Mouse (Mus musculus) liver, embryonic 12.5 days (tissue): ENCODE data around the gene Olfr1501. TPM values are rescaled to one million over a fixed set of nuclear protein-coding genes. Genes with fewer than 3 reads are reported as not detected.
"Not testable (repeated sequence)": the region's sequence is repeated elsewhere in the genome, so short reads cannot be mapped to it uniquely, and the experiment has no call there.

Experiments used
- ATAC-seq: fragments of 200-750 bp; cut with Nextera tagmentation; 2 replicates; pipeline ENCODE4 v1.8.0; 2017; ENCODE audit warnings: moderate number of reproducible peaks, mild to moderate bottlenecking, moderate library complexity
- H3K27ac ChIP-seq: fragments of 300-500 bp; sonication (generic); 2 replicates; pipeline ENCODE4 v1.5.1; 2016; ENCODE audit warnings: mild to moderate bottlenecking
- H3K27me3 ChIP-seq: fragments of 300-500 bp; sonication (generic); replicated peaks from 2 replicates; pipeline ENCODE4 v1.6.1; 2016; ENCODE audit warnings: mild to moderate bottlenecking, moderate library complexity
- H3K36me3 ChIP-seq: fragments of 300-500 bp; sonication (generic); 2 replicates; pipeline ENCODE4 v1.6.1; 2016; ENCODE audit warnings: mild to moderate bottlenecking, moderate library complexity
- H3K4me1 ChIP-seq: fragments of 300-500 bp; sonication (generic); 2 replicates; pipeline ENCODE4 v1.6.1; 2016
- H3K4me2 ChIP-seq: fragments of 300-500 bp; sonication (generic); 2 replicates; pipeline ENCODE4 v1.6.1; 2016; ENCODE audit warnings: mild to moderate bottlenecking, moderate library complexity
- H3K4me3 ChIP-seq: fragments of 300-500 bp; sonication (generic); 2 replicates; pipeline ENCODE4 v1.5.1; 2016; ENCODE audit warnings: mild to moderate bottlenecking, moderate library complexity
- H3K9ac ChIP-seq: fragments of 300-500 bp; sonication (generic); 2 replicates; pipeline ENCODE4 v1.6.1; 2016; ENCODE audit warnings: mild to moderate bottlenecking, moderate library complexity
- H3K9me3 ChIP-seq: fragments of 300-500 bp; sonication (generic); replicated peaks from 2 replicates; pipeline ENCODE4 v1.6.1; 2016; ENCODE audit warnings: mild to moderate bottlenecking, moderate library complexity
- WGBS: fragments of 180-500 bp; shearing (Covaris S2); methylation state at CpG from one replicate; pipeline ENCODE4 v1.1.7; 2016; ENCODE audit not compliant: insufficient replicate concordance; 5-methylcytosine and 5-hydroxymethylcytosine counted together
- polyA plus RNA-seq: library from polyadenylated mRNA; unstranded; fragments of >200 nt; fragmentation: Nextera tagmentation; extraction: Ambion mirVana; gene quantifications from 2 replicates; pipeline ENCODE4 v1.2.1, GENCODE M21; 2016

The Olfr1501 gene
- not detected in 2 replicates for polyA plus RNA-seq

DNA sequence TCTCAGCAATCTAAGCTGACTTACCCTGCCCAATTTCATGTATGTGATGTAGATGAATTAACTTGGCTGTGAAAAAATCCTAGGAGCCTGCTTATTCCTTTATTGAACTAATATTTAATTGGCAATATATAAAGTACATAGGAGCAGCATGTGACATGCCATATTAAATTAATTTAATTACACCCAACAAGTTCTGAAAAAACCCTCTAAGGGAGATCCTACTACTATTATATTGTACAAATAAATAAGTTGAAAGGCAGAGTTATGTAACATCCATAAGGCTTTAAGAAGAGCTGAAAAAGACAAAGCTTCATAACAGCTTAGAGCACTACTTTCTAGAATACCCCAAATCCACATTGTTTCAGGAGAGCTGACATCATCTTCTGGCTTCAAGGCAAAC lies at the start of gene Olfr1501:
TSS of gene Olfr1501 (minus strand) at position 101 of the 400 bp plus-strand sequence.
- H3K27ac ChIP-seq, H3K4me3 ChIP-seq, H3K4me1 ChIP-seq, H3K36me3 ChIP-seq, H3K9ac ChIP-seq, H3K4me2 ChIP-seq, H3K27me3 ChIP-seq, H3K9me3 ChIP-seq, ATAC-seq: not testable (repeated sequence)

DNA sequence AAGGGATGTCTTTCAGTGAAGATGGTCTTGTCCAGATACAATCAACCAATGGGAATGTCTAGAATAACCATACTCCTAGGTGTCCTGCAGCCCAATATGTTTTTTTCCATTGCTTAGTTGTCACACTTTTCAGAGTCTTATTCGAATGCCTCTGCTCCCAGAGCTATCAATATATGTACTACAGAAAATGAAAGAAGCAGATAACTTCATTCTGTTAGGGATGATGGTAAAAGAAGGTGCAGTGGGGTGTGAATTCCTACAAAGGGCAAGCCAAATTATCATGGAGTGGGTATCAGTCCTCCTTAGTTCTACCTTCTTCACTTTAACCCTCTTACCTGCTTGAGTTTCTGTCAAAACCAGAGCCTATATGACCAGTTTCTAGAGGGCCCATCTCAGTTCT lies 47.3 kb upstream of the Olfr1501 start, which contains the start of gene Olfr1504:
TSS of gene Olfr1504 (minus strand) at position 101 of the 400 bp plus-strand sequence.
- WGBS: 41% methylated on average over 1 of the region's 1 CpGs
- H3K4me1 ChIP-seq: no peaks in the 10 kb centered on the region
- no peak within 1 kb of the TSS for H3K27ac ChIP-seq
- H3K27me3 ChIP-seq: no peaks in the 10 kb centered on the region
- ATAC-seq: no peak
- no peak within 1 kb of the TSS for H3K4me2 ChIP-seq
- H3K9me3 ChIP-seq: no peaks in the 10 kb centered on the region
- no peak within 1 kb of the TSS for H3K9ac ChIP-seq
- H3K4me3 ChIP-seq: no peak within 1 kb of the TSS
- no peaks in the 10 kb centered on the region for H3K36me3 ChIP-seq

DNA sequence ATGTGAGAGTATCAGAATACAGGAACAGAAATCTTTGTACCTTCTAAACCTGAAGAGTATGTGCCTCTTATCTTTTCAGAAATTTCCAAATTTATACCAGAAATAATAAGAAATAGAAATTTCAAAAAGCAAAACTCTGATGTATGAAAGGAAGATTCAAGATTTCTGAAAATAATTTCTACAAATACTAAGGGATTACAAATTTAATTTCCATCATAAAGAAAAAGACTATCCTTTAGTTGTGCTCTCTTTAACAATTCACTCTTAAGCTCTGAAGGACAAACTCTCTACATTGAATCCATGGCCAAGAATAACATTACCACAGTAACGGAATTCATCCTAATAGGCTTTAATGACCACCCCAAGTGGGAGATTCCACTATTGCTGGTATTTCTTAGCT lies 11.0 kb upstream of the Olfr1501 start, which contains the start of gene Olfr1502:
TSS of gene Olfr1502 (plus strand) at position 301 of the 400 bp plus-strand sequence.
- H3K4me2 ChIP-seq: no peak within 1 kb of the TSS
- no peak within 1 kb of the TSS for H3K27ac ChIP-seq
- no peak for ATAC-seq
- no peaks in the 10 kb centered on the region for H3K27me3 ChIP-seq
- H3K9ac ChIP-seq: no peak within 1 kb of the TSS
- H3K36me3 ChIP-seq: no peaks in the 10 kb centered on the region
- WGBS: 63% methylated on average over 1 of the region's 1 CpGs
- no peaks in the 10 kb centered on the region for H3K4me1 ChIP-seq
- H3K4me3 ChIP-seq: no peak within 1 kb of the TSS
- H3K9me3 ChIP-seq: no peaks in the 10 kb centered on the region

DNA sequence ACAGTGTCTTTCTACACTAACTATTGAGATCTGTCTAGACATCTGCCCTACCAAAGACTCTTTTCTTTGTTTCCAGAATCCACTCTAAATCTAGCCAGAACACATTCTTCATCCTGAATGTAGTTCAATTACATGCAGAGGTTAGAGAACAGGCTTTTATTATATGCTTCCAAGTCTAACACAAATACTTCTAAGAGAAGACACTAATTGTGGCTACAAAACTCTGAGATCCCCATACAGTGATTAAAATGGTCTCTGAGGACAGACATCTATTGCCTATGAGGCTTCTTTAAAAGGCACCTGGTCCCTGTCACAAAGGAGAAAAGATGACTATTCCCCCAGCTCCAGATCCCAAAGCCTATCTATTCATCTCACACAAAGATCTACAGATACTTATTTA lies 20.1 kb downstream of the Olfr1501 start, which contains the start of gene Olfr1500:
TSS of gene Olfr1500 (minus strand) at position 101 of the 400 bp plus-strand sequence.
- Histone ChIP-seq H3K4me1 (no peaks in the 10 kb centered on the region), H3K27me3 (no peaks in the 10 kb centered on the region), H3K9ac (no peak within 1 kb of the TSS), H3K4me3 (no peak within 1 kb of the TSS), H3K27ac (no peak within 1 kb of the TSS), H3K4me2 (no peak within 1 kb of the TSS), H3K9me3 (no peaks in the 10 kb centered on the region), H3K36me3 (no peaks in the 10 kb centered on the region)
- no peak for ATAC-seq

DNA sequence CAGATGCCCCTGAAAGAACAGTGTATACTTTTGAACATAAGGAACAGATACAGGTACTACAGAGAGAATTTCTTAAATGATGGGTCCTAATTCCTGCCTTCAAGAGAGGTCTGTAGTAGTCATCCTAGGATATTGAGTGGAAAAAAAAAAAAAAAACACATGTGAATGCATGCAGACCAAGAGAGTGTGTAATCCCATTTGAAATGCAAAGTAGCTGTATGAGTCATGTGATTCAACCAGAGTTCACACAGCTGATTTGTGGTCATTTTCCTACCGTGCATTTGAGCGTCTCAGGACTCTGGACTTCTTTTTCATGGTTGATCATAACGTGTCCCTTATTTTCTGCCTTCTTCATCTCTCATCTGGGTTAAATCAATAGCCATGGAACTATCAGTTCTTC lies 22.0 kb downstream of the Olfr1501 start:
- no peaks in the 10 kb centered on the region for H3K9me3 ChIP-seq
- no peaks in the 10 kb centered on the region for H3K4me1 ChIP-seq
- H3K9ac ChIP-seq: no peak overlapping the region
- no peak overlapping the region for H3K4me3 ChIP-seq
- H3K27ac ChIP-seq: no peak overlapping the region
- no peaks in the 10 kb centered on the region for H3K36me3 ChIP-seq
- no peak overlapping the region for H3K4me2 ChIP-seq
- no peak for ATAC-seq
- no peaks in the 10 kb centered on the region for H3K27me3 ChIP-seq
- WGBS: 62% methylated on average over 3 of the region's 3 CpGs

DNA sequence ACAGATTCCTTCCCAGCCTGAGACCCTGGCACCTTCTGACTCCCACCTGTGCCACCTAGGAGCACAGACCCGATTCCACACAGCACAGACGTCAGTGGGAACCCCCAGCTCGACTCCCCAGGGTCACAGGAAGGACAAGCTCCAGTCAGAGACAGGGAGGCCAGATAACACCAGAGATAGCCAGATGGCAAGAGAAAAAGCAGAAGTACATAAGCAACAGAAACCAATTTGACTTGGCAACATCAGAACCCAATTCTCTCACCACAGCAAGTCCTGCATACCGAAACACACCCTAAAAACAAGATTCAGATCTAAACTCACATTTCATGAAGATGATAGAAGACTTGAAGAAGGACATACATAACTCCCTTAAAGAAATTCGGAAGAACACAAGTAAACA lies 29.6 kb downstream of the Olfr1501 start:
- ATAC-seq: no peak

DNA sequence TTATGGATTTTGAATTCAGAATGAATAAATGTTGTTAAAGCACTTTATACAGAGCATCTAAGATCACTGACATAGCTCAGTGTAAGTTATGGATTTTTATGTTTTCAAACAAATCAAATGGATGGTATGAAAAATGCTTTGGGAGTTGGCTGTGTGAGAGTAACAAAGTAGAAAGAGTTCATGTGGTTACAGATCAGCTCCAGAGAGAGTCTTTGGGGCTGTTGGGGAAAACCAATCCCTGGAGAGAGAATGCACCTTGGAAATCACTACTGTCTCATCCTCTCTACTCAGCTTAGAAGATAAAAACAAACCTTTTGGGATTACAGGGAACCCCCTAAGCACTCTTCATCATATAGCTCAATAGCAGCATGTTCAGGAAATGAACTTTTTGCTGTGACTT lies 31.1 kb downstream of the Olfr1501 start, which contains the start of gene Olfr1499:
TSS of gene Olfr1499 (minus strand) at position 101 of the 400 bp plus-strand sequence.
- no peaks in the 10 kb centered on the region for H3K9me3 ChIP-seq
- no peak for ATAC-seq
- no peaks in the 10 kb centered on the region for H3K27me3 ChIP-seq
- H3K4me2 ChIP-seq: no peak within 1 kb of the TSS
- H3K4me1 ChIP-seq: no peaks in the 10 kb centered on the region
- no peak within 1 kb of the TSS for H3K4me3 ChIP-seq
- H3K27ac ChIP-seq: no peak within 1 kb of the TSS
- no peak within 1 kb of the TSS for H3K9ac ChIP-seq
- H3K36me3 ChIP-seq: no peaks in the 10 kb centered on the region

More for the DNA sequence above, 29.6 kb downstream of the Olfr1501 start:
- H3K9ac ChIP-seq: no peak overlapping the region
- 23% methylated on average over 5 of the region's 5 CpGs for WGBS
- H3K27me3 ChIP-seq: no peaks in the 10 kb centered on the region
- H3K36me3 ChIP-seq: no peaks in the 10 kb centered on the region
- H3K9me3 ChIP-seq: no peaks in the 10 kb centered on the region
- H3K4me2 ChIP-seq: no peak overlapping the region
- no peaks in the 10 kb centered on the region for H3K4me1 ChIP-seq
- no peak overlapping the region for H3K27ac ChIP-seq
- H3K4me3 ChIP-seq: no peak overlapping the region

DNA sequence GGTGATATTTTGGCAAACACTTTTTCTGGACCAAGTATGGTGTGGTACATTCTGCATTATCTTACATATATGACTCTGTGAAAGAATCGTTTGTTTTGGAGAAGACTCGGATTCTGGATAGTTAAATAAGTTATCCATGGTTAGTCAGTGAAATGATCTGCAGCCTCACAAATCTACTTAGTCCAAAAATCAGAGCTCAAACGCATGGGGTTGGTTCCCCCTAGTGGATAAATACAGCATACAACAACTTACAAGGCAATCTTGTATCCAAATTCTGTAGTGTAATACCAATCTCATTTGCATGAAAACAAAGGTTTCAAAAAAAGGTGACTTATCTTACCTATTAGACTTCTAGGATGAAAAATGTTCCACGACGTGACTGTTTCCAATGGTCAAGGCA lies 31.7 kb downstream of the Olfr1501 start:
- H3K4me1 ChIP-seq: no peaks in the 10 kb centered on the region
- H3K27ac ChIP-seq: no peak overlapping the region
- no peak overlapping the region for H3K4me2 ChIP-seq
- H3K4me3 ChIP-seq: no peak overlapping the region
- H3K9me3 ChIP-seq: no peaks in the 10 kb centered on the region
- WGBS: 22% methylated on average over 5 of the region's 5 CpGs
- no peaks in the 10 kb centered on the region for H3K27me3 ChIP-seq
- no peak overlapping the region for H3K9ac ChIP-seq
- H3K36me3 ChIP-seq: no peaks in the 10 kb centered on the region
- no peak for ATAC-seq

DNA sequence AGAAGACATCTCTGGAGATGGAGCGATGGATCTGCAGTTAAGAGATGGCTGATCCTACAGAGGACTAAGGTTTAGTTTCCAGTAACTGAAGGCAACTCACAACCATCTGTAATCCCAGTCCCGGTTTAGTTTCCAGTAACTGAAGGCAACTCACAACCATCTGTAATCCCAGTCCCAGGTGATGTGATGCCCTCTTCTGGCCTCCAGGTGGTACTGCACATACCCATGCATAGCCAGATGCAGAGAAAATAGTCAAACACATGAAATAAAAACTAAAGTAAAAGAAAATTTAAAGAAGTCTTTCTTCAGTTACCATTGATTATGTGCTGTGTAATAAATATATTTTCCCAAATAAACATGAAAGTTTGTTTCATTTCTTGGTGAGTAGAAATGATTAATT lies 37.7 kb downstream of the Olfr1501 start:
- Histone ChIP-seq H3K4me2 (no peak overlapping the region), H3K9ac (no peak overlapping the region), H3K27me3 (no peaks in the 10 kb centered on the region), H3K36me3 (no peaks in the 10 kb centered on the region), H3K27ac (no peak overlapping the region), H3K4me1 (no peaks in the 10 kb centered on the region), H3K4me3 (no peak overlapping the region), H3K9me3 (no peaks in the 10 kb centered on the region)
- 43% methylated on average over 2 of the region's 2 CpGs for WGBS
- ATAC-seq: no peak

DNA sequence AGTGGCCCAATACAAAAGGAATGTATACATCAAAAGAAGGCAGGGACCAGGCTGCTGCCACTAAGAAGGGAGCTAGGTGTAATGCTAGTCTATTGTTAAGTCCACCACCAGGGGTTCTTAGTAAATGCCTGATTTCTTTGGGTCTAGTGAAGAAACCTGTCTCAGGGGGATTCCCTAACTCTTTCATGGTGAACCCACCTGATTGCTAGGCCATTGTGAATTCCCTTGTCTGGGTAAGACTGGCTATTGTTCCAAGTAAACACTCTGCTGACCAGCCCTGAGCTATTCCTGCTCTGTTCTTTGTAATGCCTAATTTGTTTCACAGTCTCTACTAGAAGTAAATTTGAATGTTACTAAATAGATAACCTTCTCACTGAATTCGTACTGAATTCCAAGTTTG lies 45.0 kb downstream of the Olfr1501 start:
- not testable (repeated sequence) for H3K4me1 ChIP-seq, H3K9ac ChIP-seq, H3K9me3 ChIP-seq, H3K4me2 ChIP-seq, H3K27ac ChIP-seq, ATAC-seq, H3K27me3 ChIP-seq, H3K4me3 ChIP-seq, H3K36me3 ChIP-seq
- WGBS: 34% methylated on average over 1 of the region's 1 CpGs

DNA sequence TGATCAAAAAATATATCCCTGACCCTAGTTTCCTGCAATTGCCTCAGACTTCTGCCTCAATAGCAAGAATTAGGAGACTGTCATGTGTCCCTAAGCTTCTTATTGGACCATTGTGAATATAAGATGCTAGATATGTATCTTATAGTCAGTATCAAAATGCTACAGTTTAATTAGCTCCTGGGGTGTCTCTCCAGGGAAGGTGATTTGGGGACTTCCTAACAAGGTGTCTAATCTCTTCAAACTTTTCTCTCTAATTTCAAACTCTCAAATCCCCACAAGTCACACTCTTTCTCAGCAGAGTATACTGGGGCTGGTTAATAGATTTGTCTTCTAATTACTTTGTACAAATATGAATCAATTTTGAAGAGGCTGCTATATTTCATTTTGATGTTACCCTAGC lies 52.4 kb downstream of the Olfr1501 start, which contains the start of gene Olfr1497:
TSS of gene Olfr1497 (minus strand) at position 101 of the 400 bp plus-strand sequence.
- H3K9ac ChIP-seq: no peak within 1 kb of the TSS
- no peaks in the 10 kb centered on the region for H3K27me3 ChIP-seq
- H3K36me3 ChIP-seq: no peaks in the 10 kb centered on the region
- no peaks in the 10 kb centered on the region for H3K4me1 ChIP-seq
- H3K4me2 ChIP-seq: no peak within 1 kb of the TSS
- ATAC-seq: no peak
- H3K4me3 ChIP-seq: no peak within 1 kb of the TSS
- H3K9me3 ChIP-seq: no peaks in the 10 kb centered on the region
- H3K27ac ChIP-seq: no peak within 1 kb of the TSS
